Mouse (Mus musculus) liver, embryonic 15.5 days (tissue): Measurements from ENCODE around the gene Nat8f3. TPM values are rescaled to one million over a fixed set of nuclear protein-coding genes. Genes with fewer than 3 reads are reported as not detected.
"Not testable (repeated sequence)": the region's sequence is repeated elsewhere in the genome, so short reads cannot be mapped to it uniquely, and the experiment has no call there.

ENCODE experiments used
- ATAC-seq: fragments of 200-750 bp; cut with Nextera tagmentation; 2 replicates; pipeline ENCODE4 v1.8.0; 2017; ENCODE audit warnings: moderate number of reproducible peaks, mild to moderate bottlenecking, moderate library complexity; ENCODE audit not compliant: insufficient read depth
- H3K27ac ChIP-seq: fragments of 300-500 bp; sonication (generic); replicated peaks from 2 replicates; pipeline ENCODE4 v1.5.1; 2015; ENCODE audit warnings: mild to moderate bottlenecking, inconsistent platforms
- H3K27me3 ChIP-seq: fragments of 300-500 bp; sonication (generic); 2 replicates; pipeline ENCODE4 v1.6.1; 2015; ENCODE audit warnings: mild to moderate bottlenecking, inconsistent platforms
- H3K36me3 ChIP-seq: fragments of 300-500 bp; sonication (generic); replicated peaks from 2 replicates; pipeline ENCODE4 v1.6.1; 2015; ENCODE audit warnings: moderate library complexity, mild to moderate bottlenecking, inconsistent platforms
- H3K4me1 ChIP-seq: fragments of 300-500 bp; sonication (generic); replicated peaks from 2 replicates; pipeline ENCODE4 v1.6.1; 2015; ENCODE audit warnings: inconsistent platforms
- H3K4me2 ChIP-seq: fragments of 300-500 bp; sonication (generic); 2 replicates; pipeline ENCODE4 v1.6.1; 2015; ENCODE audit warnings: moderate library complexity, mild to moderate bottlenecking, inconsistent platforms
- H3K4me3 ChIP-seq: fragments of 300-500 bp; sonication (generic); replicated peaks from 2 replicates; pipeline ENCODE4 v1.5.1; 2015; ENCODE audit warnings: mild to moderate bottlenecking, inconsistent platforms
- H3K9ac ChIP-seq: fragments of 300-500 bp; sonication (generic); 2 replicates; pipeline ENCODE4 v1.6.1; 2015; ENCODE audit warnings: moderate library complexity, mild to moderate bottlenecking, inconsistent platforms
- H3K9me3 ChIP-seq: fragments of 300-500 bp; sonication (generic); replicated peaks from 2 replicates; pipeline ENCODE4 v1.6.1; 2016; ENCODE audit warnings: inconsistent platforms
- WGBS: fragments of 180-500 bp; shearing (Covaris S2); methylation state at CpG from one replicate; pipeline ENCODE4 v1.1.7; 2015; ENCODE audit warnings: mixed read lengths; ENCODE audit not compliant: insufficient replicate concordance; 5-methylcytosine and 5-hydroxymethylcytosine counted together
- microRNA-seq: library from miRNA; unstranded; fragments of <30 nt; microRNA quantifications from one replicate; pipeline ENCODE4, GENCODE M21; 2016
- polyA plus RNA-seq: library from polyadenylated mRNA; unstranded; fragments of >200 nt; fragmentation: Nextera tagmentation; extraction: Ambion mirVana; gene quantifications from 2 replicates; pipeline ENCODE4 v1.2.1, GENCODE M21; 2015

The Nat8f3 gene
- polyA plus RNA-seq, 1 experiment from 2014 or later = not detected

DNA sequence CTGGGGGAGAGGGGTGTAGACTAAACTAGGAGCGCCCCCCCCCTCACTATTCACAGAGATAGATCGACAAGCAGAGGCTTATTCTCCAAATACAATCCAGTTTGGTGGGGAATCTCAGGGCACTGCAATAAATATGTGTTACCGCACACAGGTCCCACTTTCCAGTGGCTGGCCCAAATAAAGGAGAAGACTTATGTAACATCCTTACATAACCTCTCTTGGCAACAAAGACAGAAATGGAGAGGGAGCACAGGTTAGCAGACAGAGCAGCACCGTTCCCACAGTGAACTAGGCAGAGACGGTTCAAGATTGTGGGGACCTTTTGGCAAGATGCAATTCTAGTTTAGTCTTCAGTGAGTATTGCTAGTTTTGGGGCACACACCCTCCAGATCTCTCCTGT is 56.3 kb downstream of the Nat8f3 start:
- H3K9me3 ChIP-seq, H3K36me3 ChIP-seq, H3K4me2 ChIP-seq, ATAC-seq, H3K27me3 ChIP-seq, H3K27ac ChIP-seq, H3K9ac ChIP-seq, H3K4me3 ChIP-seq, H3K4me1 ChIP-seq: not testable (repeated sequence)
- 74% methylated on average over 5 of the region's 5 CpGs for WGBS

DNA sequence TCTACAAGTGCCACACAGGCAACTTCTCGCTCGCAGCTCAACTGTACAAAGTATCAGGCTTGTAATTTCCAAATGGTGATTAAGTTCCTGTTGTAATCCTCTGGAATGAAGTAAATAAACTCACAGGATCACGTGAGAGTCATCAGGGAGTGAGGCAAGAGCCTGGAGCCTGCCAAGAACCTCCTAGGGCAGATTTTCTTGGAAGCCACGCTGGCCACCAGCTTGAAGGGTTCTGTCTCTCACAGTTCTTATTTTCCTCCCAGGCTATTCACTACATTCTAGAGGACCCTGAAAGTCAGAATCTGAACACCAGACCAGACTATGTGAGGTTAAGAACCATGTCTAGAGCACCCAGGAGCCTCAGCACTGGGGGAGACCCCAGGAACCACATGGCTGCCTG is 63.6 kb downstream of the Nat8f3 start:
- not testable (repeated sequence) for H3K9me3 ChIP-seq, H3K27me3 ChIP-seq, ATAC-seq, H3K36me3 ChIP-seq, H3K4me2 ChIP-seq, H3K9ac ChIP-seq, H3K27ac ChIP-seq, H3K4me1 ChIP-seq, H3K4me3 ChIP-seq
- WGBS = 63% methylated on average over 2 of the region's 4 CpGs

Small RNAs within 50 kb of the gene (microRNA-seq; reads per million reads assigned to microRNA genes)
- gene Gm27317 (not detected), gene Mir6375 (not detected)

Other genes with a start within 250 kb of the Nat8f3 start
- gene Alms1, start 178.2 kb downstream of the Nat8f3 start, polyA plus RNA-seq = 1.5 and 1.9 TPM in 2 replicates
- not detected in 2 replicates for gene Nat8f7, start 52.5 kb downstream of the Nat8f3 start, polyA plus RNA-seq
- gene Nat8f6, start 55.2 kb upstream of the Nat8f3 start, polyA plus RNA-seq = not detected in 2 replicates
- not detected in 2 replicates for gene Nat8f5, start 55.2 kb upstream of the Nat8f3 start, polyA plus RNA-seq
- gene Nat8, start 66.3 kb upstream of the Nat8f3 start, polyA plus RNA-seq = 0.08 TPM in 1 of 2 replicates, not detected in the other
- gene Nat8f2, start 103.4 kb upstream of the Nat8f3 start, polyA plus RNA-seq = not detected in 2 replicates
- gene Nat8f4, start 139.1 kb upstream of the Nat8f3 start, polyA plus RNA-seq = 1.3 and 1.7 TPM in 2 replicates
- 14.1 and 17.4 TPM in 2 replicates for gene Tprkb, start 146.1 kb upstream of the Nat8f3 start, polyA plus RNA-seq
- 11.8 and 15.2 TPM in 2 replicates for gene Nat8f1, start 149.9 kb upstream of the Nat8f3 start, polyA plus RNA-seq
- gene Dusp11, start 195.9 kb upstream of the Nat8f3 start, polyA plus RNA-seq = 20.0 and 22.8 TPM in 2 replicates